Comparison of ENCODE assay signal across 9 mouse cellular contexts in genomic region chr10:120384797-120385600, GRCm38 (mm10).
DNase-seq lines count a peak whose midpoint lies in the region; ATAC-seq and TF ChIP-seq lines count a peak whose summit lies in the region.
"Had no signal": no experiment of that assay in that cellular context is flagged by ENCODE, and none has a peak within 500 bp of the region (broad histone marks: within the 10 kb centered on the region; RNA-seq: fewer than 3 reads in every experiment).

No protein-coding gene starts in this region.

- peak; percentile 58; the same call in 1 of the 2 replicates for ATAC-seq in lung, embryonic 15.5 days (ENCODE audit: borderline replicate concordance, extremely low read depth, low FRiP score, low TSS enrichment)
- ATAC-seq in heart, embryonic 14.5 days (ENCODE audit: insufficient number of reproducible peaks, insufficient read depth, low FRiP score, low read depth), result peak; percentile 59
- no peak for ATAC-seq in kidney, postnatal 0 days (replicated peaks; ENCODE audit: low FRiP score, low read depth)
- ATAC-seq in neural tube, embryonic 15.5 days (ENCODE audit: low FRiP score), result peak; percentile 40; the same call in 1 of the 2 replicates

- H3K27ac ChIP-seq in lung, embryonic 15.5 days, result peak overlapping the region; percentile 44
- peak overlapping the region; percentile 42 to 69; a peak in 3 of 4 replicates for H3K27ac ChIP-seq in heart, embryonic 14.5 days (replicated peaks in 1 of 2; ENCODE audit: control insufficient read depth in 1 of 2, insufficient read depth in 1 of 2, low read depth in 2 of 2, low read length in 2 of 2)
- 0 out of 2 replicates have a peak overlapping the region, but pooled peaks have one; percentile 19 for H3K27ac ChIP-seq in kidney, postnatal 0 days
- no peak overlapping the region for H3K27ac ChIP-seq in neural tube, embryonic 15.5 days (replicated peaks)

- peaks cover 53% of the 10 kb centered on the region for H3K4me1 ChIP-seq in lung, embryonic 15.5 days
- no peaks in the 10 kb centered on the region for H3K4me1 ChIP-seq in lung, adult 2 months (ENCODE audit: control insufficient read depth, insufficient read depth, low read length)
- peaks cover 20 to 35% of the 10 kb centered on the region in 2 experiments for H3K4me1 ChIP-seq in heart, embryonic 14.5 days (ENCODE audit: control insufficient read depth in 2 of 2, insufficient read depth in 2 of 2, low read length in 2 of 2)
- peaks cover 35% of the 10 kb centered on the region for H3K4me1 ChIP-seq in kidney, postnatal 0 days (replicated peaks; ENCODE audit: insufficient read depth, low read length)
- H3K4me1 ChIP-seq in neural tube, embryonic 15.5 days, result peaks cover 42% of the 10 kb centered on the region

- H3K4me2 ChIP-seq in lung, embryonic 15.5 days, result no peak overlapping the region
- peak overlapping the region; percentile 26 for H3K4me2 ChIP-seq in heart, embryonic 14.5 days (ENCODE audit: low read length)
- H3K4me2 ChIP-seq in kidney, postnatal 0 days (ENCODE audit: low read length), result peak overlapping the region; percentile 8; the same call in 1 of the 2 replicates
- H3K4me2 ChIP-seq in neural tube, embryonic 15.5 days, result no peak overlapping the region

- H3K36me3 ChIP-seq in lung, embryonic 15.5 days, result no peaks in the 10 kb centered on the region
- H3K36me3 ChIP-seq in heart, embryonic 14.5 days (ENCODE audit: control insufficient read depth, insufficient read depth, low read length), result no peaks in the 10 kb centered on the region
- no peaks in the 10 kb centered on the region for H3K36me3 ChIP-seq in kidney, postnatal 0 days (ENCODE audit: insufficient read depth, low read length)
- no peaks in the 10 kb centered on the region for H3K36me3 ChIP-seq in neural tube, embryonic 15.5 days

- no peak for DNase-seq in lung, adult 2 months
- peak; percentile 69 for DNase-seq in kidney, postnatal 0 days (ENCODE audit: low spot score)
- DNase-seq in thymus, postnatal 14 days, result no peak
- no peak for DNase-seq in Muller cell, postnatal 12 days (ENCODE audit: inconsistent ontology term)
- no peak for DNase-seq in layer of hippocampus, postnatal 14 days (ENCODE audit: low spot score in 2 of 2)
- DNase-seq: right cerebral cortex, postnatal 14 days had no signal

- H3K27me3 ChIP-seq in lung, embryonic 15.5 days, result no peaks in the 10 kb centered on the region
- H3K27me3 ChIP-seq in heart, embryonic 14.5 days (ENCODE audit: control insufficient read depth, insufficient read depth, low read length), result no peaks in the 10 kb centered on the region
- no peaks in the 10 kb centered on the region for H3K27me3 ChIP-seq in kidney, postnatal 0 days (ENCODE audit: insufficient read depth, low read length)
- peaks cover 3% of the 10 kb centered on the region for H3K27me3 ChIP-seq in neural tube, embryonic 15.5 days (replicated peaks)

- TF ChIP-seq CTCF in lung, adult 2 months (IDR thresholded peaks at IDR 0.05; ENCODE audit: insufficient read depth, low read length), result no peak
- no peak for TF ChIP-seq CTCF in kidney, postnatal 0 days (IDR thresholded peaks at IDR 0.05; ENCODE audit: low read depth)

- no peak overlapping the region for H3K4me3 ChIP-seq in lung, embryonic 15.5 days
- H3K4me3 ChIP-seq in lung, adult 2 months (replicated peaks; ENCODE audit: extremely low read depth, low read depth, low read length), result no peak overlapping the region
- no peak overlapping the region for H3K4me3 ChIP-seq in heart, embryonic 14.5 days (ENCODE audit: control insufficient read depth in 1 of 2, insufficient read depth in 1 of 2, low read depth in 1 of 2, low read length in 2 of 2)
- H3K4me3 ChIP-seq in kidney, postnatal 0 days (replicated peaks; ENCODE audit: low read depth, low read length), result no peak overlapping the region
- H3K4me3 ChIP-seq in neural tube, embryonic 15.5 days (replicated peaks), result no peak overlapping the region

- WGBS in lung, embryonic 15.5 days, result 36% methylated on average over 10 of the region's 10 CpGs
- WGBS in lung, adult 2 months, result 42% methylated on average over 10 of the region's 10 CpGs
- WGBS in heart, embryonic 14.5 days, result 24% methylated on average over 10 of the region's 10 CpGs
- WGBS in kidney, postnatal 0 days, result 32% methylated on average over 10 of the region's 10 CpGs
- WGBS in neural tube, embryonic 15.5 days, result 26% methylated on average over 10 of the region's 10 CpGs

- no peak overlapping the region for H3K9ac ChIP-seq in lung, embryonic 15.5 days
- H3K9ac ChIP-seq in heart, embryonic 14.5 days (ENCODE audit: low read length), result peak overlapping the region; percentile 17; the same call in 1 of the 2 replicates
- no peak overlapping the region for H3K9ac ChIP-seq in kidney, postnatal 0 days (ENCODE audit: low read depth, low read length)
- no peak overlapping the region for H3K9ac ChIP-seq in neural tube, embryonic 15.5 days (replicated peaks)

- TF ChIP-seq POLR2A in lung, adult 2 months (IDR thresholded peaks at IDR 0.05; ENCODE audit: borderline replicate concordance, extremely low read depth, low read depth, low read length), result no peak

- H3K9me3 ChIP-seq in lung, embryonic 15.5 days, result no peaks in the 10 kb centered on the region
- H3K9me3 ChIP-seq in heart, embryonic 14.5 days (ENCODE audit: control insufficient read depth, low read length), result no peaks in the 10 kb centered on the region
- H3K9me3 ChIP-seq in kidney, postnatal 0 days (replicated peaks; ENCODE audit: low read length), result no peaks in the 10 kb centered on the region
- H3K9me3 ChIP-seq in neural tube, embryonic 15.5 days (replicated peaks), result no peaks in the 10 kb centered on the region

Comparison
In these comparisons a context has a peak if more than half of its experiments do, and no peak if none do; other contexts are left out.
1. H3K4me2 ChIP-seq: peak in heart, embryonic 14.5 days (single experiment) and kidney, postnatal 0 days (single experiment); none in lung, embryonic 15.5 days (single experiment) and neural tube, embryonic 15.5 days (single experiment).